Mouse (Mus musculus) heart, postnatal 10 days (tissue): ENCODE measurements around the gene Anp32a. TPM values are rescaled to one million over a fixed set of nuclear protein-coding genes. Genes with fewer than 3 reads are reported as not detected.

Experiments used
- DNase-seq, 2 experiments: peaks; one replicate each; pipeline ENCODE4 v3.0.0; 2021
- intact Hi-C: fragments of 180-260 bp; cut with DNase I; formaldehyde crosslinking; loops from one replicate; pipeline ENCODE4 v1.15.1; 2025
- total RNA-seq, 2 experiments: library from RNA; stranded (reverse); gene quantifications; 2 replicates each; pipeline ENCODE4 v1.2.3; 2021

Gene Anp32a
- total RNA-seq, 2 experiments from 2014 or later: 231 to 270 TPM

- DNase-seq: peak in 1 of 2 experiments; percentile 49
- intact Hi-C loops: no loop called here
Measured at GRCm38 (mm10) chr9:62366478-62367458, 25.7 kb downstream of the Anp32a start.

- DNase-seq: peak; percentile 53 to 59
- intact Hi-C loops: no loop called here
Measured at GRCm38 (mm10) chr9:62367510-62368071, 26.5 kb downstream of the Anp32a start.

GRCm38 (mm10) chr9:62368256-62368905, 27.3 kb downstream of the Anp32a start:
- DNase-seq: peak in 1 of 2 experiments; percentile 25
- intact Hi-C loops: no loop called here

- DNase-seq: no peak
- intact Hi-C loops: no loop called here
Measured at GRCm38 (mm10) chr9:62369172-62369571, 28.1 kb downstream of the Anp32a start.

GRCm38 (mm10) chr9:62370186-62370585, 29.1 kb downstream of the Anp32a start:
- intact Hi-C loops: no loop called here
- DNase-seq: no peak

GRCm38 (mm10) chr9:62370648-62371280, 29.7 kb downstream of the Anp32a start:
- intact Hi-C loops: no loop called here
- no peak for DNase-seq

GRCm38 (mm10) chr9:62371745-62372555, 30.9 kb downstream of the Anp32a start:
- intact Hi-C loops: no loop called here
- DNase-seq: no peak

- intact Hi-C loops: loop anchor here (1.0 kb wide), 1 partner anchor 77 kb away; no protein-coding TSS in a partner anchor
- DNase-seq: no peak
Measured at GRCm38 (mm10) chr9:62372556-62373221, 31.6 kb downstream of the Anp32a start.

- DNase-seq: peak; percentile 79 to 87
- intact Hi-C loops: loop anchor here (1.0 to 2.0 kb wide), 2 partner anchors 29 to 78 kb away; no protein-coding TSS in a partner anchor
Measured at GRCm38 (mm10) chr9:62373222-62374123, 32.4 kb downstream of the Anp32a start.

- DNase-seq: peak in 1 of 2 experiments; percentile 1
- intact Hi-C loops: loop anchor here (2.0 kb wide), 1 partner anchor 29 kb away; no protein-coding TSS in a partner anchor
Measured at GRCm38 (mm10) chr9:62374276-62374675, 33.2 kb downstream of the Anp32a start.

- intact Hi-C loops: no loop called here
- no peak for DNase-seq
Measured at GRCm38 (mm10) chr9:62377897-62378296, 36.8 kb downstream of the Anp32a start.

GRCm38 (mm10) chr9:62380351-62380750, 39.3 kb downstream of the Anp32a start:
- intact Hi-C loops: no loop called here

GRCm38 (mm10) chr9:62381402-62381913, 40.4 kb downstream of the Anp32a start:
- intact Hi-C loops: no loop called here
- peak; percentile 64 to 67 for DNase-seq

More at GRCm38 (mm10) chr9:62380351-62380750, 39.3 kb downstream of the Anp32a start:
- DNase-seq: no peak

- peak; percentile 9 to 24 for DNase-seq
- intact Hi-C loops: loop anchor here (2.0 kb wide), 1 partner anchor 32 kb away; no protein-coding TSS in a partner anchor
Measured at GRCm38 (mm10) chr9:62382519-62383084, 41.5 kb downstream of the Anp32a start.

GRCm38 (mm10) chr9:62385062-62385461, 44.0 kb downstream of the Anp32a start:
- no peak for DNase-seq
- intact Hi-C loops: no loop called here

GRCm38 (mm10) chr9:62385727-62386518, 44.8 kb downstream of the Anp32a start:
- no peak for DNase-seq
- intact Hi-C loops: no loop called here

- DNase-seq: no peak
- intact Hi-C loops: no loop called here
Measured at GRCm38 (mm10) chr9:62389735-62390134, 48.6 kb downstream of the Anp32a start.
